8 mouse cellular contexts compared by ENCODE assay signal in genomic region chr12:109453065-109453997, GRCm38 (mm10). TPM values are rescaled to one million over a fixed set of nuclear protein-coding genes. Genes with fewer than 3 reads are reported as not detected.
DNase-seq lines count a peak whose midpoint lies in the region; ATAC-seq and TF ChIP-seq lines count a peak whose summit lies in the region.

No protein-coding gene starts in this region.

- TF ChIP-seq CTCF in hindbrain, postnatal 0 days (IDR thresholded peaks at IDR 0.05; ENCODE audit: low read depth), result no peak
- TF ChIP-seq CTCF in layer of hippocampus, adult 2 months (conservative IDR thresholded peaks at IDR 0.05), result no peak

- WGBS in embryonic facial prominence, embryonic 11.5 days, result 1% methylated on average over 79 of the region's 96 CpGs
- WGBS in hindbrain, postnatal 0 days, result 1% methylated on average over 55 of the region's 96 CpGs
- WGBS in midbrain, embryonic 15.5 days, result 1% methylated on average over 79 of the region's 96 CpGs

- H3K9me3 ChIP-seq in embryonic facial prominence, embryonic 11.5 days (replicated peaks; ENCODE audit: control insufficient read depth, low read length), result no peaks in the 10 kb centered on the region
- H3K9me3 ChIP-seq in hindbrain, postnatal 0 days (ENCODE audit: low read length), result no peaks in the 10 kb centered on the region
- no peaks in the 10 kb centered on the region for H3K9me3 ChIP-seq in midbrain, embryonic 15.5 days

- peak overlapping the region; percentile 62 for H3K27ac ChIP-seq in embryonic facial prominence, embryonic 11.5 days (replicated peaks; ENCODE audit: low read depth, low read length)
- H3K27ac ChIP-seq in hindbrain, postnatal 0 days, result no peak overlapping the region
- H3K27ac ChIP-seq in midbrain, embryonic 15.5 days, result 0 out of 2 replicates have a peak overlapping the region, but pooled peaks have one; percentile 3
- H3K27ac ChIP-seq in layer of hippocampus, adult 2 months, result no peak overlapping the region

- ATAC-seq in embryonic facial prominence, embryonic 11.5 days (replicated peaks; ENCODE audit: insufficient number of reproducible peaks, low FRiP score, low TSS enrichment, low read depth), result peak; percentile 20; the same call in 1 of the 2 replicates
- peak; percentile 34; the same call in 1 of the 2 replicates for ATAC-seq in hindbrain, postnatal 0 days
- peak; percentile 64; the same call in 1 of the 2 replicates for ATAC-seq in midbrain, embryonic 15.5 days (replicated peaks)

- H3K4me1 ChIP-seq in embryonic facial prominence, embryonic 11.5 days (ENCODE audit: control insufficient read depth, insufficient read depth, low read length), result peaks cover 23% of the 10 kb centered on the region
- peaks cover 10% of the 10 kb centered on the region for H3K4me1 ChIP-seq in hindbrain, postnatal 0 days (ENCODE audit: insufficient read depth, low read length)
- peaks cover 47% of the 10 kb centered on the region for H3K4me1 ChIP-seq in midbrain, embryonic 15.5 days

- peak overlapping the region; percentile 71 for H3K9ac ChIP-seq in embryonic facial prominence, embryonic 11.5 days (replicated peaks; ENCODE audit: low read length)
- peak overlapping the region; percentile 30 for H3K9ac ChIP-seq in hindbrain, postnatal 0 days (replicated peaks; ENCODE audit: low read length)
- H3K9ac ChIP-seq in midbrain, embryonic 15.5 days, result peak overlapping the region; percentile 30; the same call in 1 of the 2 replicates

- DNase-seq in lung, postnatal 14 days, result peak; percentile 17
- DNase-seq in lung, postnatal 10 days, result no peak
- peak; percentile 60 for DNase-seq in embryonic facial prominence, embryonic 11.5 days (ENCODE audit: low spot score)
- DNase-seq in hindbrain, postnatal 0 days (ENCODE audit: low spot score), result peak; percentile 64
- DNase-seq in layer of hippocampus, adult 11-12 months (ENCODE audit: low spot score), result no peak
- DNase-seq in layer of hippocampus, adult 2 months (ENCODE audit: low spot score in 2 of 2), result no peak
- no peak for DNase-seq in frontal cortex, postnatal 14 days (ENCODE audit: low spot score in 2 of 2)

- H3K4me2 ChIP-seq in embryonic facial prominence, embryonic 11.5 days (ENCODE audit: low read depth, low read length), result peak overlapping the region; percentile 91
- peak overlapping the region; percentile 64 for H3K4me2 ChIP-seq in hindbrain, postnatal 0 days (ENCODE audit: low read depth, low read length)
- peak overlapping the region; percentile 84 for H3K4me2 ChIP-seq in midbrain, embryonic 15.5 days

- peaks cover 27% of the 10 kb centered on the region for H3K27me3 ChIP-seq in embryonic facial prominence, embryonic 11.5 days (ENCODE audit: control insufficient read depth, insufficient read depth, low read length)
- H3K27me3 ChIP-seq in hindbrain, postnatal 0 days (ENCODE audit: insufficient read depth, low read length), result peaks cover 56% of the 10 kb centered on the region
- H3K27me3 ChIP-seq in midbrain, embryonic 15.5 days (replicated peaks), result peaks cover 59% of the 10 kb centered on the region

- no peaks in the 10 kb centered on the region for H3K36me3 ChIP-seq in embryonic facial prominence, embryonic 11.5 days (replicated peaks; ENCODE audit: control insufficient read depth, insufficient read depth, low read depth, low read length)
- H3K36me3 ChIP-seq in hindbrain, postnatal 0 days (ENCODE audit: insufficient read depth, low read length), result no peaks in the 10 kb centered on the region
- H3K36me3 ChIP-seq in midbrain, embryonic 15.5 days (replicated peaks), result no peaks in the 10 kb centered on the region

- H3K4me3 ChIP-seq in embryonic facial prominence, embryonic 11.5 days (ENCODE audit: low read depth, low read length), result peak overlapping the region; percentile 54
- H3K4me3 ChIP-seq in hindbrain, postnatal 0 days (ENCODE audit: low read length), result peak overlapping the region; percentile 39
- peak overlapping the region; percentile 45 for H3K4me3 ChIP-seq in midbrain, embryonic 15.5 days
- H3K4me3 ChIP-seq in layer of hippocampus, adult 2 months, result no peak overlapping the region; the same call in 1 of the 2 replicates

RNA-seq across cellular contexts. Expression of gene Dlk1, which starts 0.7 kb away (rescaled TPM):
- polyA plus RNA-seq in embryonic facial prominence, embryonic 11.5 days (2014; fragmentation: Nextera tagmentation; extraction: Ambion mirVana), result 209 and 225 TPM in 2 replicates
- total RNA-seq in hindbrain, postnatal 0 days (2014; rRNA removed), result 28.8 and 47.7 TPM in 2 replicates
- polyA plus RNA-seq in hindbrain, postnatal 0 days (2015; fragmentation: Nextera tagmentation; extraction: Ambion mirVana), result 33.0 and 34.6 TPM in 2 replicates
- polyA plus RNA-seq in midbrain, embryonic 15.5 days (2015; fragmentation: Nextera tagmentation; extraction: Ambion mirVana), result 70.6 and 76.0 TPM in 2 replicates
- 1 to 10 TPM; 4.8 to 5.0 TPM for total RNA-seq in layer of hippocampus, adult 2 months (2021)

Comparison
In these comparisons a context has a peak if more than half of its experiments do, and no peak if none do; other contexts are left out.
1. DNase-seq: peak in lung, postnatal 14 days (single experiment), embryonic facial prominence, embryonic 11.5 days (single experiment) and hindbrain, postnatal 0 days (single experiment); none in lung, postnatal 10 days (single experiment), layer of hippocampus, adult 11-12 months (single experiment), layer of hippocampus, adult 2 months (0 of 2) and frontal cortex, postnatal 14 days (0 of 2).
2. H3K27ac ChIP-seq: peak in embryonic facial prominence, embryonic 11.5 days (single experiment) and midbrain, embryonic 15.5 days (single experiment); none in hindbrain, postnatal 0 days (single experiment) and layer of hippocampus, adult 2 months (single experiment).
3. Peak in every context shown above with its lines, with median percentiles within 50 percentile points of each other: ATAC-seq, H3K4me2 ChIP-seq and H3K9ac ChIP-seq.